Mouse (Mus musculus) E14TG2a.4 (cell line): ENCODE measurements around the gene Sctr.

Experiments used
- H3K27me3 ChIP-seq: 2 replicates; pipeline ENCODE4 v1.6.1; 2014; ENCODE audit warnings: low read length, control low read depth; ENCODE audit not compliant: insufficient read depth
- H3K36me3 ChIP-seq: 2 replicates; pipeline ENCODE4 v1.6.1; 2014; ENCODE audit warnings: low read length, control low read depth; ENCODE audit not compliant: insufficient read depth
- H3K4me1 ChIP-seq: replicated peaks from 2 replicates; pipeline ENCODE4 v1.6.1; 2014; ENCODE audit warnings: low read depth, low read length, control low read depth
- H3K4me3 ChIP-seq: replicated peaks from 2 replicates; pipeline ENCODE4 v1.5.1; 2014; ENCODE audit warnings: mild to moderate bottlenecking, low read length
- H3K9me3 ChIP-seq: 2 replicates; pipeline ENCODE4 v1.6.1; 2014; ENCODE audit warnings: low read length, control low read depth
- CTCF ChIP-seq: conservative IDR thresholded peaks from 2 replicates; pipeline ENCODE4 v1.5.1; 2014; ENCODE audit warnings: low read length
- NANOG ChIP-seq: IDR thresholded peaks from 2 replicates; pipeline ENCODE4 v1.6.1; 2014; ENCODE audit warnings: borderline replicate concordance, low read length, mixed read lengths
- POU5F1 ChIP-seq: IDR thresholded peaks from 2 replicates; pipeline ENCODE4 v1.6.1; 2014; ENCODE audit warnings: low read length, borderline replicate concordance

The Sctr gene

GRCm38 (mm10) chr1:120006844-120007790, at the start of gene Sctr:
TSS of gene Sctr (plus strand) at chr1:120006894.
- no peaks in the 10 kb centered on the region for H3K36me3 ChIP-seq
- TF ChIP-seq CTCF (no peak), NANOG (no peak), POU5F1 (no peak)
- peaks cover 88% of the 10 kb centered on the region for H3K27me3 ChIP-seq
- H3K4me3 ChIP-seq = peak within 1 kb of the TSS; percentile 72
- peaks cover 50% of the 10 kb centered on the region for H3K4me1 ChIP-seq
- H3K9me3 ChIP-seq = peaks cover 5% of the 10 kb centered on the region; the same call in 1 of the 2 replicates

- H3K4me3 ChIP-seq = no peak overlapping the region
- H3K36me3 ChIP-seq = no peaks in the 10 kb centered on the region
- H3K27me3 ChIP-seq = no peaks in the 10 kb centered on the region
- peaks cover 15% of the 10 kb centered on the region for H3K9me3 ChIP-seq
- H3K4me1 ChIP-seq = no peaks in the 10 kb centered on the region
- no peak for TF ChIP-seq NANOG
- TF ChIP-seq CTCF = no peak
- TF ChIP-seq POU5F1 = no peak
These were observed 48.9 kb upstream of the Sctr start for GRCm38 (mm10) chr1:119957716-119958222.

- Histone ChIP-seq H3K9me3 (peaks cover 3% of the 10 kb centered on the region; the same call in 1 of the 2 replicates), H3K36me3 (no peaks in the 10 kb centered on the region), H3K27me3 (peaks cover 8% of the 10 kb centered on the region), H3K4me3 (no peak overlapping the region), H3K4me1 (no peaks in the 10 kb centered on the region)
- no peak for TF ChIP-seq NANOG
- no peak for TF ChIP-seq POU5F1
- no peak for TF ChIP-seq CTCF
These were observed 47.2 kb upstream of the Sctr start for GRCm38 (mm10) chr1:119959464-119959863.

GRCm38 (mm10) chr1:119959920-119960319, 46.8 kb upstream of the Sctr start:
- no peak overlapping the region for H3K4me3 ChIP-seq
- peaks cover 9% of the 10 kb centered on the region for H3K27me3 ChIP-seq
- H3K9me3 ChIP-seq = no peaks in the 10 kb centered on the region
- no peaks in the 10 kb centered on the region for H3K36me3 ChIP-seq
- no peaks in the 10 kb centered on the region for H3K4me1 ChIP-seq
- no peak for TF ChIP-seq POU5F1
- no peak for TF ChIP-seq CTCF
- no peak for TF ChIP-seq NANOG

- Histone ChIP-seq H3K9me3 (no peaks in the 10 kb centered on the region), H3K36me3 (no peaks in the 10 kb centered on the region), H3K4me1 (no peaks in the 10 kb centered on the region), H3K27me3 (peaks cover 13% of the 10 kb centered on the region), H3K4me3 (no peak overlapping the region)
- TF ChIP-seq NANOG (no peak), POU5F1 (no peak), CTCF (peak; percentile 15; the same call in 1 of the 2 replicates)
These were observed 40.7 kb upstream of the Sctr start for GRCm38 (mm10) chr1:119965804-119966514.

- H3K4me3 ChIP-seq = no peak overlapping the region
- H3K4me1 ChIP-seq = no peaks in the 10 kb centered on the region; the same call in 1 of the 2 replicates
- H3K36me3 ChIP-seq = no peaks in the 10 kb centered on the region
- no peak for TF ChIP-seq CTCF
- TF ChIP-seq NANOG = no peak
- no peak for TF ChIP-seq POU5F1
- H3K27me3 ChIP-seq = peaks cover 11% of the 10 kb centered on the region
- H3K9me3 ChIP-seq = no peaks in the 10 kb centered on the region
These were observed 33.6 kb upstream of the Sctr start for GRCm38 (mm10) chr1:119973117-119973516.

- no peaks in the 10 kb centered on the region; the same call in 1 of the 2 replicates for H3K4me1 ChIP-seq
- no peak overlapping the region for H3K4me3 ChIP-seq
- H3K9me3 ChIP-seq = no peaks in the 10 kb centered on the region
- H3K27me3 ChIP-seq = peaks cover 11% of the 10 kb centered on the region
- no peaks in the 10 kb centered on the region for H3K36me3 ChIP-seq
- TF ChIP-seq POU5F1 = no peak
- no peak for TF ChIP-seq CTCF
These were observed 31.6 kb upstream of the Sctr start for GRCm38 (mm10) chr1:119975141-119975540.

- Histone ChIP-seq H3K27me3 (0 out of 2 replicates have a peak, but pooled peaks cover 7% of the 10 kb centered on the region), H3K9me3 (no peaks in the 10 kb centered on the region), H3K4me3 (no peak overlapping the region), H3K36me3 (no peaks in the 10 kb centered on the region), H3K4me1 (peaks cover 5% of the 10 kb centered on the region)
- TF ChIP-seq POU5F1 (no peak), NANOG (no peak)
These were observed 20.1 kb upstream of the Sctr start for GRCm38 (mm10) chr1:119986555-119986954.
